Mouse (Mus musculus) forebrain, embryonic 10.5 days (tissue): ENCODE measurements at regions not wholly inside any gene's neighbourhood (a gene's known extent, or its start where the extent isn't known, plus 50 kb on each side); places are given as distances from the start of the nearest gene placed in this dataset.

Source experiments
- DNase-seq: peaks from one replicate; pipeline ENCODE4 v3.0.0-alpha.2; 2017; ENCODE audit warnings: low spot score; ENCODE audit errors: extremely low spot score
- H3K27ac ChIP-seq: fragments of 300-500 bp; sonication (generic); 2 replicates; pipeline ENCODE4 v1.5.1; 2016; ENCODE audit warnings: mild to moderate bottlenecking
- H3K27me3 ChIP-seq: fragments of 300-500 bp; sonication (generic); 2 replicates; pipeline ENCODE4 v1.6.1; 2016; ENCODE audit warnings: mild to moderate bottlenecking; ENCODE audit not compliant: poor library complexity, severe bottlenecking
- H3K36me3 ChIP-seq: fragments of 300-500 bp; sonication (generic); replicated peaks from 2 replicates; pipeline ENCODE4 v1.6.1; 2016; ENCODE audit warnings: mild to moderate bottlenecking, moderate library complexity
- H3K4me1 ChIP-seq: fragments of 300-500 bp; sonication (generic); 2 replicates; pipeline ENCODE4 v1.6.1; 2016
- H3K4me3 ChIP-seq: fragments of 300-500 bp; sonication (generic); 2 replicates; pipeline ENCODE4 v1.5.1; 2016; ENCODE audit warnings: mild to moderate bottlenecking, moderate library complexity
- H3K9me3 ChIP-seq: fragments of 300-500 bp; sonication (generic); 2 replicates; pipeline ENCODE4 v1.6.1; 2016; ENCODE audit warnings: mild to moderate bottlenecking, moderate library complexity
- WGBS: fragments of 180-500 bp; shearing (Covaris S2); methylation state at CpG from one replicate; pipeline ENCODE4 v1.1.7; 2016; 5-methylcytosine and 5-hydroxymethylcytosine counted together

- WGBS, result 71% methylated on average over 1 of the region's 1 CpGs
These were observed 51.3 kb upstream of the Ssr3 start for GRCm38 (mm10) chr3:65443701-65444100.

GRCm38 (mm10) chr3:65442946-65443345 lies 50.5 kb upstream of the Ssr3 start:
- H3K4me1 ChIP-seq, result peaks cover 30% of the 10 kb centered on the region
- H3K9me3 ChIP-seq, result no peaks in the 10 kb centered on the region
- no peak overlapping the region for H3K27ac ChIP-seq
- 75% methylated on average over 8 of the region's 8 CpGs for whole genome bisulfite sequencing
- no peak for DNase-seq
- no peak overlapping the region for H3K4me3 ChIP-seq
- H3K27me3 ChIP-seq, result no peaks in the 10 kb centered on the region
- no peaks in the 10 kb centered on the region for H3K36me3 ChIP-seq

More at GRCm38 (mm10) chr3:65443701-65444100, 51.3 kb upstream of the Ssr3 start:
- no peak overlapping the region for H3K27ac ChIP-seq
- H3K4me3 ChIP-seq, result no peak overlapping the region
- no peaks in the 10 kb centered on the region for H3K9me3 ChIP-seq
- H3K36me3 ChIP-seq, result no peaks in the 10 kb centered on the region
- DNase-seq, result no peak
- no peaks in the 10 kb centered on the region for H3K27me3 ChIP-seq
- peaks cover 30% of the 10 kb centered on the region for H3K4me1 ChIP-seq

GRCm38 (mm10) chr3:65442269-65442668 lies 49.8 kb upstream of the Ssr3 start:
- no peaks in the 10 kb centered on the region for H3K9me3 ChIP-seq
- H3K36me3 ChIP-seq, result no peaks in the 10 kb centered on the region
- peaks cover 30% of the 10 kb centered on the region for H3K4me1 ChIP-seq
- no peak overlapping the region for H3K4me3 ChIP-seq
- WGBS, result 80% methylated on average over 4 of the region's 4 CpGs
- no peak overlapping the region for H3K27ac ChIP-seq
- H3K27me3 ChIP-seq, result no peaks in the 10 kb centered on the region
- no peak for DNase-seq
